Mouse (Mus musculus) liver, embryonic 14.5 days (tissue): ENCODE data around the gene March5. TPM values are rescaled to one million over a fixed set of nuclear protein-coding genes. Genes with fewer than 3 reads are reported as not detected.
A peak's percentile ranks its signal among the peaks of the same experiment; 100 is the strongest.

Experiments
- ATAC-seq: fragments of 200-750 bp; cut with Nextera tagmentation; 2 replicates; pipeline ENCODE4 v1.8.0; 2017; ENCODE audit warnings: moderate number of reproducible peaks, mild to moderate bottlenecking, moderate library complexity; ENCODE audit not compliant: insufficient read depth
- DNase-seq, 3 experiments: peaks; one replicate each; pipeline ENCODE4 v3.0.0-alpha.2; 2012 to 2013; ENCODE audit warnings: low read depth in 3 of 3, low spot score in 3 of 3
- H3K27ac ChIP-seq: fragments of 300-500 bp; sonication (generic); 2 replicates; pipeline ENCODE4 v1.5.1; 2014; ENCODE audit warnings: moderate library complexity, mild to moderate bottlenecking, control low read depth, inconsistent platforms
- H3K27me3 ChIP-seq: fragments of 300-500 bp; sonication (generic); 2 replicates; pipeline ENCODE4 v1.6.1; 2014; ENCODE audit warnings: mild to moderate bottlenecking, low read length, moderate library complexity; ENCODE audit not compliant: control insufficient read depth, insufficient read depth
- H3K36me3 ChIP-seq: fragments of 300-500 bp; sonication (generic); replicated peaks from 2 replicates; pipeline ENCODE4 v1.6.1; 2014; ENCODE audit warnings: low read depth; ENCODE audit not compliant: control insufficient read depth, insufficient read depth
- H3K4me1 ChIP-seq, 2 experiments: fragments of 200-500 bp in 1 of 2; fragments of 300-500 bp in 1 of 2; sonication (generic) in 1 of 2; replicated peaks; 2 replicates each; pipeline ENCODE4 v1.6.1; 2012 to 2014; ENCODE audit warnings: antibody characterized with exemption in 1 of 2, inconsistent platforms in 1 of 2, low read length in 1 of 2; ENCODE audit not compliant: control insufficient read depth in 2 of 2, insufficient read depth in 2 of 2
- H3K4me2 ChIP-seq: fragments of 300-500 bp; sonication (generic); 2 replicates; pipeline ENCODE4 v1.6.1; 2014; ENCODE audit warnings: low read depth, mild to moderate bottlenecking, control low read depth, moderate library complexity
- H3K4me3 ChIP-seq, 2 experiments: fragments of 200-500 bp in 1 of 2; fragments of 300-500 bp in 1 of 2; sonication (generic) in 1 of 2; 2 replicates each; pipeline ENCODE4 v1.5.1; 2012 to 2014; ENCODE audit warnings: low read depth in 2 of 2, low read length in 2 of 2, mild to moderate bottlenecking in 2 of 2, control low read depth in 1 of 2, inconsistent platforms in 1 of 2, moderate library complexity in 1 of 2; ENCODE audit not compliant: insufficient read depth in 1 of 2
- H3K9ac ChIP-seq: fragments of 300-500 bp; sonication (generic); replicated peaks from 2 replicates; pipeline ENCODE4 v1.6.1; 2014; ENCODE audit warnings: mild to moderate bottlenecking, control low read depth, moderate library complexity
- H3K9me3 ChIP-seq: fragments of 300-500 bp; sonication (generic); 2 replicates; pipeline ENCODE4 v1.6.1; 2016; ENCODE audit warnings: low read length, mixed read lengths; ENCODE audit not compliant: control insufficient read depth
- CTCF ChIP-seq: IDR thresholded peaks from 2 replicates; pipeline ENCODE4 v1.5.1; 2016; ENCODE audit warnings: antibody characterized with exemption, low read depth, control low read depth
- EP300 ChIP-seq: IDR thresholded peaks from 2 replicates; pipeline ENCODE4 v1.6.1; 2016; ENCODE audit warnings: antibody characterized with exemption, low read depth
- WGBS: fragments of 180-500 bp; shearing (Covaris S2); extraction: QIAGEN DNeasy Blood & Tissue Kit; methylation state at CpG from one replicate; pipeline ENCODE4 v1.1.7; 2014; ENCODE audit not compliant: insufficient replicate concordance; 5-methylcytosine and 5-hydroxymethylcytosine counted together
- polyA plus RNA-seq, 2 experiments: library from polyadenylated mRNA; depleted of rRNA in 1 of 2; stranded (reverse) in 1 of 2; unstranded in 1 of 2; fragments of >200 nt; fragmentation: Nextera tagmentation in 1 of 2; extraction: Ambion mirVana in 1 of 2; gene quantifications; 2 replicates each; pipeline versions ENCODE4 v1.2.1 to v1.2.3; 2012 to 2014

Gene March5
- polyA plus RNA-seq, 2 experiments: 69.6 to 145 TPM

DNA sequence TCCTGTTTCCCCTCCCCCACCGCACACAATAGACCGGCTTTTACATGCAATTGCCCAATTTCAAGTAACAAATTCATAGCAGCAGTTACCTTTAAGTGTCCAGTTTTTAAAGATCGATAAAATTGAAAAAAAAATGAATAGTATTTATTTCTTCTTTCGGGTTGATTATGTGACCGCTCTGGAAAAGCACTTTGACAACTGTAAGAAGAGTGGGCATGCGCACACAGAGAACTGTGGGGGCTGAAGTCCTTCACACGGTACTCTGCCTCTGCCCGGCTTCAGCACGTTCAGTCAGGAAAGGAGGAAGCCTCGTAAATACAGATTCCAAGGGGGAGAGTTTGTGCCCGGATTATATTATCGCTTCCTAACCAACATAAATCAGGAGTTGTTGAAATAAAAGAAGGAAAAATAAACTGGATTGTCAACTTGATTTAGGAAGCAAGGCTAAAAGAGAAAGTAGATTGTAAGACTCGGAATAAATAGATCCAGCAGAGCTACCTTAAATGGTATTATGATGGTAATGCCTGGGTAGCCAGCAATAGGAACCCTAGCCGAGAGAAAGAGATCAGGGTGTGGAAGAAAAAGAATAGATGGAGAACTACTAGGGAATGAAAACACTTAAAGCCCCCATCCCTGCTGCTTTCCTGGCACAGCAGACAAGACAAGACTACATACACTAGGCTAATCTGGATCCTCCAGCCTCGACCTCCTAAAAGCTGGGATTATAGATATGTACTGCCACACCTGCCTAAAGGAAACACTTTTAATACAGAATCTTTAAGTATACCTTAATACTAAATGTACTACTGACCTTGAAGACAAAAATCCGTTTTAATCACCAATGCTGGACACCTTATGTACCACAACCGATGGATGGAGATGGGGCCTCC lies 29.3 kb upstream of the March5 start:
- peak overlapping the region; percentile 64 for H3K27ac ChIP-seq

DNA sequence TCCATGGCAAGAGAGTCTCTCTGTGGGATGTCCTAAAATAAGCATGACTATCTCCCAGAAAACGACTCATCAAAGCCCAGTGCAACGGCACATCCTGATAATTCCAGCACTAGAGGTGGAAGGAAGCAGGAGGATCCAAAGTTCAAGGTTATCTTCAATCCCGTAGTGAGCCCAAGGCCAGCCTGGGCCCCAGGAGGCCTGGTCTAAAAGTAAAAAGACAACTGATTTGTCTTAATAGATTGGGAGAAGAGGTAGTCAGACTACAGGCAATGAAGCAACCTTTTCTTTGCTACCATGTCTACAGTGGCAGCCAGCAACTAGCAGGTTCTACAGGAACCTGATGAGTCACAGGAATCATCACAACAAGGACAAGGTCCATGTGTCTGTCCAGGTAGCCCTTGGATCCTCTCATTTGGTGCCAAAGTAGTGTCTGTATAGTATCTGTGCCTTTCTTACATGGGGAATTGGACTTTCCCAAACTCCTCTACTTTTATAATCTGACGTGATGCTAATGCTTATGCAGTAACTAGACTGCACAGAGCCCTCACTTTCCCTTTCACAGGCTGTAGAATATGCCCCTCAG lies 18.9 kb upstream of the March5 start:
- Histone ChIP-seq H3K4me2 (no peak overlapping the region), H3K4me1 (peaks cover 0 to 9% of the 10 kb centered on the region in 2 experiments; a peak in 3 of 4 replicates), H3K36me3 (no peaks in the 10 kb centered on the region), H3K4me3 (no peak overlapping the region), H3K27me3 (no peaks in the 10 kb centered on the region), H3K9ac (no peak overlapping the region), H3K9me3 (no peaks in the 10 kb centered on the region), H3K27ac (no peak overlapping the region)
- WGBS: 58% methylated on average over 4 of the region's 4 CpGs
- ATAC-seq: no peak
- DNase-seq: no peak
- no peak for TF ChIP-seq EP300
- TF ChIP-seq CTCF: no peak

More for the DNA sequence above, 29.3 kb upstream of the March5 start:
- H3K27me3 ChIP-seq: peaks cover 41% of the 10 kb centered on the region
- DNase-seq (peak; percentile 60 to 74 (median 70)), ATAC-seq (peak; percentile 84)
- H3K4me2 ChIP-seq: peak overlapping the region; percentile 87
- H3K36me3 ChIP-seq: no peaks in the 10 kb centered on the region
- H3K9me3 ChIP-seq: no peaks in the 10 kb centered on the region
- no peak for TF ChIP-seq CTCF
- TF ChIP-seq EP300: peak; percentile 82
- H3K4me3 ChIP-seq: peak overlapping the region; percentile 53 to 54
- H3K9ac ChIP-seq: peak overlapping the region; percentile 66
- 12% methylated on average over 17 of the region's 17 CpGs for WGBS
- H3K4me1 ChIP-seq: peaks cover 17 to 19% of the 10 kb centered on the region in 2 experiments

DNA sequence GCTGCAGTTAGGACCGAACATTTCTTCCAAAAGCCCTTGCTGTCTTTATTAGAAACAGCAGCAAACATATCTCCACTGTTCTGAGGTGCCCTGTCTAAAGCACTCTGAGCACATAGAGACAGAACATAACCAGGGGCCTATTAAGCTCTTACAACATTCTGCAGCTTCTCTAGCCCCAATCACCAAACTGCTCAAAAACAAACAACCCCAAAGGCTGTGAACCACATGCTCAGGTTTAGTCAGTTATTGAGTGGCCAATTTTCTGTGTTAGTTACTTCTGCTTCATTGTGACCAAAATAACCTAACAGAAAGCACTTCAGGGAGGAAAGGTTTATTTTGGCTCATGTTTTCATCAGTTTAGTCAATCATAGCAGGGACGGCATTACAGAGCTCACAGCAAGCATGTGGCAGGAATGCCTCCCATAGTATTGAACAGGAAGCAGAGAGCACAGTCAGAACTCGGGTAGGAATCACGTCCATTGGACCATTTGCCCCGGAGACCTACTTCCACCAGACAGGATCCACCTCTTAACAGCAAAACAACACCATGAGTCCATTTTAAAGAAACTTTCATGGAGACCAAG lies 14.8 kb upstream of the March5 start:
- WGBS: 65% methylated on average over 5 of the region's 5 CpGs
- Histone ChIP-seq H3K4me2 (no peak overlapping the region), H3K9ac (no peak overlapping the region), H3K4me3 (no peak overlapping the region), H3K27ac (no peak overlapping the region), H3K36me3 (no peaks in the 10 kb centered on the region), H3K9me3 (no peaks in the 10 kb centered on the region), H3K27me3 (no peaks in the 10 kb centered on the region), H3K4me1 (peaks cover 0 to 11% of the 10 kb centered on the region in 2 experiments; a peak in 3 of 4 replicates)
- ATAC-seq (no peak), DNase-seq (no peak)
- TF ChIP-seq EP300 (no peak), CTCF (no peak)

DNA sequence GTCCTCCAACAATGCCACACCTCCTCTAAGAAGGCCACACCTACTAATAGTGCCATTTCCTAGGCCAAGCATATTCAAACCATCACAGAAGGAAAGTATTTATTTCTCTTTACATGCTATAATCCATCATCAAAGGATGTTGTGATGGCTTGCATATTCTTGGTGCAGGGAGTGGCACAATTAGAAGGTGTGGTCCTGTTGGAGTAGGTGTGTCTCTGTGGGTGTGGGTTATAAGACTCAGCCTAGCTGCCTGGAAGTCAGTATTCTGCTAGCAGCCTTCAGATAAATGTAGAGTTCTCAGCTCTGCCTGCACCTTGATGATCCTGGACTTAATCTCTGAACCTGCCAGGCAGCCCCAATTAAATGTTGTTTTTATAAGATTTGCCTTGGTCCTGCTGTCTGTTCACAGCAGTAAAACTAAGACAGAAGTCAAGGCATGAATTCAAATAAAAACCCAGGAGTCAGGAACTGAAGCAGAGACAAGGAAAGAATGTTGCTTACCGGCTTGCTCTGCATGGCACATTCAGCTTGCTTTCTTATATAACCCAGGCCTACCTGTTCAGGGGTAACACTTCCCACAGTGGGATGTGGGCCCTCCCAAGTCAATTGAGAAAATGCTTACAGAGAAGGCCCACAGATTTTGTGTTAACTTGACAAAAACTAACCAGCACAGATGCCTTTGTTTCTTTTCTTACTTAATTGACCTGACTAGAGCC lies 9.0 kb upstream of the March5 start:
- H3K9ac ChIP-seq: peak overlapping the region; percentile 48
- H3K27ac ChIP-seq: peak overlapping the region; percentile 74
- TF ChIP-seq EP300: no peak
- WGBS: 85% methylated on average over 1 of the region's 1 CpGs
- H3K27me3 ChIP-seq: no peaks in the 10 kb centered on the region
- no peak for DNase-seq
- H3K36me3 ChIP-seq: no peaks in the 10 kb centered on the region
- peak overlapping the region; percentile 55 for H3K4me2 ChIP-seq
- ATAC-seq: peak; percentile 75
- no peaks in the 10 kb centered on the region for H3K9me3 ChIP-seq
- H3K4me3 ChIP-seq: peak overlapping the region in 1 of 2 experiments; percentile 4; a peak in 2 of 4 replicates
- H3K4me1 ChIP-seq: peaks cover 22 to 28% of the 10 kb centered on the region in 2 experiments

DNA sequence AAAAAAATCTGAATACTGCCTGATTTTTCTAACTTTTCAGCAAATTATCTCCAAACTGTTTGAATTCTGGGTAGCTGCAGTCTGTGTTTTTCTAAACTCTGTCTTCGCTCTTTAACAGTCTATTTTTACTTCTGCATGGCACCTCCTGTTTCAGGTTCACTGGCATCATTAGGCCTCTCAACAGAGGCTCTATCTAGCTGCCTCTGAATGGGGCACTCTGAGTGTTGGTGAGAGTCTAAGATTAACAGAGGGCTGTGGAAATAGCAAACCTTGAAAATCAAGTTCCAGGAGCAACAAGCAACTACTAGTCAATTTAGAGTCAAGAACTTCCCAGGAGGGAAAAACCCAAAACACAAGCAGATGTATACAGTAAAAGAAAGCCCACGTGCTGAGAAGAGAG lies 7.5 kb upstream of the March5 start:
- H3K4me1 ChIP-seq: peaks cover 32 to 35% of the 10 kb centered on the region in 2 experiments
- ATAC-seq: no peak
- TF ChIP-seq CTCF (no peak), EP300 (no peak)
- H3K4me3 ChIP-seq: no peak overlapping the region
- WGBS: 75% methylated on average over 2 of the region's 2 CpGs
- no peaks in the 10 kb centered on the region for H3K9me3 ChIP-seq
- no peak for DNase-seq
- H3K9ac ChIP-seq: no peak overlapping the region
- no peak overlapping the region for H3K4me2 ChIP-seq
- no peaks in the 10 kb centered on the region for H3K27me3 ChIP-seq
- no peak overlapping the region for H3K27ac ChIP-seq
- no peaks in the 10 kb centered on the region for H3K36me3 ChIP-seq
